Mouse (Mus musculus) liver, postnatal 0 days (tissue): Measurements from ENCODE around the gene Cs. TPM values are rescaled to one million over a fixed set of nuclear protein-coding genes. Genes with fewer than 3 reads are reported as not detected.

Experiments used
- ATAC-seq: fragments of 200-750 bp; cut with Nextera tagmentation; 2 replicates; pipeline ENCODE4 v1.8.0; 2017; ENCODE audit warnings: mild to moderate bottlenecking, moderate library complexity
- DNase-seq: peaks from one replicate; pipeline ENCODE4 v3.0.0-alpha.2; 2016
- H3K27ac ChIP-seq: fragments of 300-500 bp; sonication (generic); 2 replicates; pipeline ENCODE4 v1.5.1; 2014; ENCODE audit warnings: antibody characterized with exemption, moderate library complexity, mild to moderate bottlenecking, low read depth
- H3K27me3 ChIP-seq: fragments of 300-500 bp; sonication (generic); 2 replicates; pipeline ENCODE4 v1.6.1; 2014; ENCODE audit warnings: low read length, control low read depth, mixed read lengths; ENCODE audit not compliant: insufficient read depth
- H3K36me3 ChIP-seq: fragments of 300-500 bp; sonication (generic); replicated peaks from 2 replicates; pipeline ENCODE4 v1.6.1; 2014; ENCODE audit warnings: mild to moderate bottlenecking, control low read depth, low read length, moderate library complexity, mixed read lengths; ENCODE audit not compliant: insufficient read depth
- H3K4me1 ChIP-seq: fragments of 300-500 bp; sonication (generic); 2 replicates; pipeline ENCODE4 v1.6.1; 2014; ENCODE audit warnings: antibody characterized with exemption, mild to moderate bottlenecking, control low read depth; ENCODE audit not compliant: insufficient read depth
- H3K4me2 ChIP-seq: fragments of 300-500 bp; sonication (generic); 2 replicates; pipeline ENCODE4 v1.6.1; 2014; ENCODE audit warnings: low read depth, mild to moderate bottlenecking, low read length, moderate library complexity, mixed read lengths
- H3K4me3 ChIP-seq: fragments of 300-500 bp; sonication (generic); 2 replicates; pipeline ENCODE4 v1.5.1; 2014; ENCODE audit warnings: low read depth, low read length
- H3K9ac ChIP-seq: fragments of 300-500 bp; sonication (generic); replicated peaks from 2 replicates; pipeline ENCODE4 v1.6.1; 2014; ENCODE audit warnings: mild to moderate bottlenecking, moderate library complexity
- H3K9me3 ChIP-seq: fragments of 300-500 bp; sonication (generic); 2 replicates; pipeline ENCODE4 v1.6.1; 2016; ENCODE audit warnings: mild to moderate bottlenecking, control low read depth, low read length, mixed read lengths
- CTCF ChIP-seq: sonication (generic); IDR thresholded peaks from 2 replicates; pipeline ENCODE4 v1.5.1; 2016; ENCODE audit warnings: antibody characterized with exemption, low read depth
- EP300 ChIP-seq: IDR thresholded peaks from 2 replicates; pipeline ENCODE4 v1.6.1; 2016; ENCODE audit warnings: antibody characterized with exemption, low read depth, mild to moderate bottlenecking
- WGBS: fragments of 180-500 bp; shearing (Covaris S2); extraction: QIAGEN DNeasy Blood & Tissue Kit; methylation state at CpG from one replicate; pipeline ENCODE4 v1.1.7; 2014; ENCODE audit not compliant: insufficient replicate concordance; 5-methylcytosine and 5-hydroxymethylcytosine counted together
- polyA plus RNA-seq: library from polyadenylated mRNA; unstranded; fragments of >200 nt; fragmentation: Nextera tagmentation; extraction: Ambion mirVana; gene quantifications from 2 replicates; pipeline ENCODE4 v1.2.1, GENCODE M21; 2015

Cs gene
- polyA plus RNA-seq, 1 experiment from 2014 or later, result 51.4 TPM

GRCm38 (mm10) chr10:128380565-128380964, 43.0 kb downstream of the Cs start:
- no peak overlapping the region for H3K27ac ChIP-seq
- DNase-seq, result peak; percentile 65
- H3K4me1 ChIP-seq, result peaks cover 19% of the 10 kb centered on the region
- WGBS, result 87% methylated on average over 5 of the region's 5 CpGs
- H3K9ac ChIP-seq, result no peak overlapping the region
- no peak overlapping the region for H3K4me2 ChIP-seq
- ATAC-seq, result no peak
- no peak overlapping the region for H3K4me3 ChIP-seq
- peaks cover 56% of the 10 kb centered on the region for H3K36me3 ChIP-seq
- H3K9me3 ChIP-seq, result no peaks in the 10 kb centered on the region
- H3K27me3 ChIP-seq, result no peaks in the 10 kb centered on the region
- no peak for TF ChIP-seq EP300
- TF ChIP-seq CTCF, result no peak

DNA sequence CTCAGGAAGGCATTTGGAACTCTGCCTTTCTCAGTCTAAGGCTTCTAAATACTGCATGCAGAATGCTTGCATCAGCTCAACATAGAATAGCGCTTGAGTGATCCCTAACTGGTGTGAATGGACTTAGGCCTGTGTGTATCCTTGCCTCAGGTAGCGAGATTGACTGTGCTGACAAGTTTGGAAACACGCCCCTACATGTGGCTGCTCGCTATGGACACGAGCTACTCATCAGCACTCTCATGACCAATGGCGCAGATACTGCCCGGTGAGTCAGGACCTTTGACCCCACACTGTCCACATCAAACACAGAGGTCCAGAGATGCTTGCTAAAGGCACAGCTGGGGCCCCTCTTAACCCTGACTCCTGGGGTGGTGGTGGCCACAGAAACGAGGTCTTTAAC, 44.9 kb downstream of the Cs start:
- H3K36me3 ChIP-seq, result peaks cover 75% of the 10 kb centered on the region
- no peak overlapping the region for H3K4me3 ChIP-seq
- no peaks in the 10 kb centered on the region for H3K9me3 ChIP-seq
- WGBS, result 74% methylated on average over 8 of the region's 8 CpGs
- H3K4me1 ChIP-seq, result peaks cover 10% of the 10 kb centered on the region
- H3K4me2 ChIP-seq, result no peak overlapping the region
- DNase-seq (no peak), ATAC-seq (peak; percentile 90)
- H3K27ac ChIP-seq, result no peak overlapping the region
- no peak overlapping the region for H3K9ac ChIP-seq
- no peaks in the 10 kb centered on the region for H3K27me3 ChIP-seq
- TF ChIP-seq EP300 (no peak), CTCF (no peak)

DNA sequence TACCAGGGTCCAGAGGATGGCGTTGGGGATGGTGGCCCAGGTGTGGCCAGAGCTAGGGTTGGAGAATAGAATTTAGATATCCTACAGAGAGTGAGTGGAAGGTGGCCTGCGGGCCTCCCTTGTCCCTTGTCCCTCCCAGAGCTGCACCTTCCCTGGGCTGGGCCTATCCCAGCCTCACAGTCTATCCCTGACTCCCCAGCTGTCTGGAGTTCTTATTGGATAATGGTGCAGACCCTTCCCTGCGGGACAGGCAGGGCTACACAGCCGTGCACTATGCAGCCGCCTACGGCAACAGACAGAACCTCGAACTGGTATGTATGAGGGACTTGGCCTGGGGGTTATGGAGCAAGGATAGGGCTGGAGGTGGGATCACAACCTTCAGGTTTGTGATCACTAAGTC, 48.4 kb downstream of the Cs start:
- H3K9me3 ChIP-seq, result no peaks in the 10 kb centered on the region

DNA sequence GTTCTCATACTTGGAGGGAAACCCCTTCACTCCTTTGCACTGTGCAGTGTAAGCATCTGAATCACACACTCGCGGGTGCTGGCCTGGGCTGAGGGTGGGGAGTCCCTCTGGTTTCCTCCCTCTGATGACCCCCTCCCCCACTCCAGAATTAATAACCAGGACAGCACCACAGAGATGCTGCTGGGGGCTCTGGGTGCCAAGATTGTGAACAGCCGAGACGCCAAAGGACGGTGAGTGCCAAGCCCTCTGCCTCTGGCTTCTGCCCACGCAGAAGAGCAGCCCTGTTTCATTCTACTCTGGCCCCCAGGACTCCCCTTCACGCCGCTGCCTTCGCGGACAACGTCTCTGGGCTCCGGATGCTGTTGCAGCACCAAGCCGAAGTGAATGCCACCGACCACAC, 51.4 kb downstream of the Cs start:
- Histone ChIP-seq H3K4me1 (no peaks in the 10 kb centered on the region), H3K4me3 (no peak overlapping the region), H3K27me3 (no peaks in the 10 kb centered on the region), H3K27ac (no peak overlapping the region), H3K4me2 (no peak overlapping the region), H3K9ac (no peak overlapping the region), H3K9me3 (no peaks in the 10 kb centered on the region), H3K36me3 (peaks cover 77% of the 10 kb centered on the region)
- 91% methylated on average over 14 of the region's 14 CpGs for WGBS
- DNase-seq (no peak), ATAC-seq (no peak)
- TF ChIP-seq CTCF (no peak), EP300 (no peak)

More for the DNA sequence above, 48.4 kb downstream of the Cs start:
- no peak for TF ChIP-seq CTCF
- no peak for TF ChIP-seq EP300
- Histone ChIP-seq H3K36me3 (peaks cover 92% of the 10 kb centered on the region), H3K4me1 (no peaks in the 10 kb centered on the region), H3K27me3 (no peaks in the 10 kb centered on the region), H3K9ac (no peak overlapping the region), H3K4me3 (no peak overlapping the region), H3K4me2 (no peak overlapping the region), H3K27ac (no peak overlapping the region)
- no peak for DNase-seq
- WGBS, result 89% methylated on average over 7 of the region's 7 CpGs
- no peak for ATAC-seq

DNA sequence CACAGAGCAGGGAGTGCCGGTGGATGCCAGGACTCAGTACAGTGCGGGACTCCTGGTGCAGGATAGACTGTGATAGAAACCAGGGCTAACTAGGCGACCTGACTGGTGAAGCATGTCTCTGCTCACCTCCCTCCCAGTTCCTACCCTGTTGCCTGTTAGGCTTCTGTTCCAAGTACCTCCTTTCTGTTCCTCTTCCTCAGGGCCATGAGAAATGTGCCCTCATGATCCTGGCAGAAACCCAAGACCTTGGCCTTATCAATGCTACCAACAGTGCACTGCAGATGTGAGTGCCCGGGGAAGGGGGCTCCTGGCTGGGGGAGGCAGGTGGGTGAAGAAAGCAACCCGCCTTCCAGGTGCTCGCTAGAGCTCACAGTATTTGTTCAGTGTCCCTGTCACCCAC, 52.0 kb downstream of the Cs start:
- DNase-seq (no peak), ATAC-seq (peak; percentile 31; the same call in 1 of the 2 replicates)
- no peak overlapping the region for H3K4me3 ChIP-seq
- H3K27ac ChIP-seq, result no peak overlapping the region
- H3K9ac ChIP-seq, result no peak overlapping the region; the same call in 1 of the 2 replicates
- H3K4me2 ChIP-seq, result no peak overlapping the region
- H3K36me3 ChIP-seq, result peaks cover 71% of the 10 kb centered on the region
- no peaks in the 10 kb centered on the region for H3K27me3 ChIP-seq
- no peaks in the 10 kb centered on the region for H3K9me3 ChIP-seq
- TF ChIP-seq CTCF (no peak), EP300 (no peak)
- 74% methylated on average over 6 of the region's 6 CpGs for WGBS
- no peaks in the 10 kb centered on the region for H3K4me1 ChIP-seq

DNA sequence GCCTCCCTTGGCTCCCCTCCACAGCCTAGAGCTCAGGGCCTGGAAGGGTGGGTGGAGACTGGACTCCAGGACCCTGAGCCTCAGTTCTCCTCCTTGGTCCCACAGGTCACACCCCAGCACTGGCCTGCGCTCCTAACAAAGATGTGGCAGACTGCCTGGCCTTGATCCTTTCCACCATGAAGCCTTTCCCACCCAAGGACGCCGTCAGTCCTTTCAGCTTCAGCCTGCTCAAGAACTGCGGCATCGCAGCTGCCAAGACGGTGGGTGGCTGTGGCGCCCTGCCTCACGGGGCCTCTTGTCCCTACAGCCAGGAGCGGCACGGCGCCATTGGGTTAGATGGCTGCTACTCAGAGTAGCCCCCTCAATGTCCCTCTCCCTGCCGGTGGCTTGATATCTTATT, 52.8 kb downstream of the Cs start:
- Histone ChIP-seq H3K4me1 (peaks cover under 1% of the 10 kb centered on the region; the same call in 1 of the 2 replicates), H3K4me2 (no peak overlapping the region), H3K9me3 (no peaks in the 10 kb centered on the region), H3K36me3 (peaks cover 64% of the 10 kb centered on the region), H3K27ac (no peak overlapping the region), H3K27me3 (no peaks in the 10 kb centered on the region), H3K4me3 (no peak overlapping the region), H3K9ac (no peak overlapping the region)
- TF ChIP-seq EP300, result no peak
- no peak for TF ChIP-seq CTCF
- 92% methylated on average over 12 of the region's 12 CpGs for WGBS
- ATAC-seq (no peak), DNase-seq (no peak)

DNA sequence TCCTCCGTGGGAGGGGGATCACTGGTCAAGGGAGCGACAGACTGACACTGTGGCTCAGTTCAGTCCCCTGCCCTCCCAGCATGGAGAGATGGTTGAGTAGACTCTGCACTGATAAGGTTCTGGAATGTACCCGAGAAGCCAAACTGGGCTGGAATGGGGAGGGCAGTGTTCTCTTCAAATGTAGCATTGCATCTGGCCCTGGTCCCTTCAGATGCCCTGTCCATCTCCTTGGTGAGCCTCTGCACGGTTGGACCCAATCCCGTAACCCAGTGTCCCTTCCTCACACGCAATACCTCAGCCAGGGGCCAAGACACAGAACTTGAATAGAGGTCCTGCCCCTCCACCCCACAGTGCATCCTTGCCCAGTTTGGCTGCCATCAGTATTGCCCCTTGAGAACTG, 54.3 kb downstream of the Cs start:
- Histone ChIP-seq H3K4me1 (peaks cover 13% of the 10 kb centered on the region; the same call in 1 of the 2 replicates), H3K9me3 (no peaks in the 10 kb centered on the region), H3K4me2 (no peak overlapping the region), H3K9ac (no peak overlapping the region), H3K27me3 (no peaks in the 10 kb centered on the region), H3K4me3 (no peak overlapping the region), H3K36me3 (peaks cover 50% of the 10 kb centered on the region), H3K27ac (no peak overlapping the region)
- TF ChIP-seq CTCF (no peak), EP300 (no peak)
- WGBS, result 74% methylated on average over 6 of the region's 6 CpGs
- ATAC-seq (no peak), DNase-seq (no peak)
